In genomic region chr14:8620580-8620979, GRCm38 (mm10) we compare ENCODE assay signal across 21 mouse cellular contexts.
"Had no signal": no experiment of that assay in that cellular context is flagged by ENCODE, and none has a peak within 500 bp of the region (broad histone marks: within the 10 kb centered on the region; RNA-seq: fewer than 3 reads in every experiment).

No protein-coding gene starts in this region.

- H3K9ac ChIP-seq: heart, embryonic 13.5 days; heart, embryonic 15.5 days; hindbrain, embryonic 12.5 days; hindbrain, embryonic 14.5 days; kidney, embryonic 15.5 days; limb, embryonic 12.5 days; liver, embryonic 12.5 days had no signal

- H3K36me3 ChIP-seq: heart, embryonic 15.5 days; hindbrain, embryonic 10.5 days; hindbrain, embryonic 12.5 days; limb, embryonic 10.5 days; limb, embryonic 12.5 days; liver, embryonic 12.5 days had no signal

- ATAC-seq: hindbrain, postnatal 0 days; intestine, embryonic 16.5 days; liver, embryonic 12.5 days had no signal

- DNase-seq: gastrocnemius, adult 2 months; gastrocnemius, postnatal 10 days; gastrocnemius, postnatal 25 days; kidney, adult 11 months; kidney, adult 9 months; layer of hippocampus, adult 9-11 months had no signal

- H3K4me2 ChIP-seq: heart, embryonic 11.5 days; heart, embryonic 13.5 days; heart, embryonic 15.5 days; hindbrain, embryonic 12.5 days; hindbrain, embryonic 14.5 days; kidney, embryonic 15.5 days; limb, embryonic 12.5 days; liver, embryonic 12.5 days had no signal

- H3K27me3 ChIP-seq: heart, embryonic 13.5 days; heart, embryonic 15.5 days; hindbrain, embryonic 12.5 days; kidney, embryonic 15.5 days; limb, embryonic 12.5 days; liver, embryonic 12.5 days had no signal

- H3K9me3 ChIP-seq: heart, embryonic 13.5 days; heart, embryonic 15.5 days; hindbrain, embryonic 10.5 days; hindbrain, embryonic 12.5 days; kidney, embryonic 15.5 days; limb, embryonic 10.5 days; limb, embryonic 12.5 days; liver, embryonic 12.5 days had no signal

- H3K4me3 ChIP-seq: gastrocnemius, adult 2 months; heart, adult 2 months; heart, embryonic 13.5 days; heart, embryonic 15.5 days; hindbrain, embryonic 10.5 days; hindbrain, embryonic 12.5 days; kidney, embryonic 15.5 days; left cerebral cortex, adult 2 months; limb, embryonic 10.5 days; limb, embryonic 12.5 days; liver, embryonic 12.5 days had no signal

- H3K27ac ChIP-seq: gastrocnemius, adult 2 months; heart, adult 2 months; heart, embryonic 13.5 days; heart, embryonic 15.5 days; hindbrain, embryonic 10.5 days; hindbrain, embryonic 12.5 days; hindbrain, embryonic 14.5 days; hindbrain, postnatal 0 days; kidney, embryonic 15.5 days; kidney, postnatal 0 days; left cerebral cortex, adult 2 months; limb, embryonic 10.5 days; limb, embryonic 12.5 days; liver, embryonic 12.5 days had no signal

- H3K4me1 ChIP-seq: hindbrain, embryonic 12.5 days; limb, embryonic 12.5 days; liver, embryonic 12.5 days had no signal
